Mouse (Mus musculus) kidney, adult 2 months (tissue): Measurements from ENCODE around the gene Phf11a.

Experiments used
- CTCF ChIP-seq: fragments of 200-500 bp; conservative IDR thresholded peaks from 2 replicates; pipeline ENCODE4 v1.5.1; 2011; ENCODE audit warnings: low read depth, mild to moderate bottlenecking, control low read depth, low read length, moderate library complexity, mixed read lengths; ENCODE audit not compliant: insufficient read depth, insufficient read length
- POLR2A ChIP-seq: fragments of 200-500 bp; IDR thresholded peaks from one replicate; pipeline ENCODE4 v1.6.1; 2011; ENCODE audit warnings: low read depth, low read length, control low read depth

- no peak for TF ChIP-seq POLR2A
- peak; percentile 70 for TF ChIP-seq CTCF
Measured at GRCm38 (mm10) chr14:59232003-59232402, 65.3 kb downstream of the Phf11a start.
